Mouse (Mus musculus) ES-E14 (cell line): ENCODE results near the gene Catsperg2.

Source experiments
- CHD2 ChIP-seq: IDR thresholded peaks from 2 replicates; pipeline ENCODE4 v1.6.1; 2014; ENCODE audit warnings: mild to moderate bottlenecking, low read depth, low read length, inconsistent platforms
- HCFC1 ChIP-seq: IDR thresholded peaks from 2 replicates; pipeline ENCODE4 v1.6.1; 2012; ENCODE audit warnings: low read length, inconsistent platforms, borderline replicate concordance; ENCODE audit not compliant: insufficient read depth
- MAFK ChIP-seq: IDR thresholded peaks from 2 replicates; pipeline ENCODE4 v1.6.1; 2014; ENCODE audit warnings: mild to moderate bottlenecking, low read depth, low read length, inconsistent platforms; ENCODE audit not compliant: insufficient read depth
- ZNF384 ChIP-seq: IDR thresholded peaks from 2 replicates; pipeline ENCODE4 v1.6.1; 2012; ENCODE audit warnings: low read depth, low read length, inconsistent platforms

DNA sequence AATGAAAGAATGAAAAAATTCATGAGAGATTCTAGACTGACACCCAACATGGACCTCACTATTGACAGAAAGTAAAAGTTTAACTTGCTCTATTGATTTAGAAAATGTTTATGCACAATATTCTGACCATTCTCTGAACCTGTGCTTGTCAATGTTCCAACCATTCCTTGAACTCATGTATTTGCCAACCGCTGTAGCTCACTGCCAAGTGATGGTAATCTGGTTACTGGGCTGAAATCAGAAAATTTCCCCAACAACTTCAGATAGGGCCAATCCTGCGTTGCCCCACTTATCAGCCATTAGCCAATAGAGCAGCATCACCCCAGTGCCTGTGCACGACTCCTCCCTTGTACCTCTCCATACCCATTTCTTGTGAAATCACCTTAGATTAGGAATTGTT is 15.4 kb upstream of the Catsperg2 start:
- no peak for TF ChIP-seq CHD2
- no peak for TF ChIP-seq ZNF384
- TF ChIP-seq HCFC1 = no peak
- TF ChIP-seq MAFK = no peak
